Mouse (Mus musculus) CH12.LX (cell line): Measurements from ENCODE around the gene Jmjd8. TPM values are rescaled to one million over a fixed set of nuclear protein-coding genes. Genes with fewer than 3 reads are reported as not detected.

Source experiments
- DNase-seq: peaks from one replicate; pipeline ENCODE4 v3.0.0-alpha.2; 2013; ENCODE audit errors: extremely low read depth
- H3K27ac ChIP-seq: 2 replicates; pipeline ENCODE4 v1.5.1; 2012; ENCODE audit warnings: low read depth, mild to moderate bottlenecking, control low read depth, moderate library complexity; ENCODE audit not compliant: insufficient read depth
- H3K27me3 ChIP-seq: replicated peaks from 2 replicates; pipeline ENCODE3; 2012; ENCODE audit warnings: inconsistent platforms
- H3K36me3 ChIP-seq, 2 experiments: replicated peaks in 1 of 2; 2 replicates each; pipeline versions ENCODE3 to v1.6.1; 2012; ENCODE audit warnings: inconsistent platforms in 1 of 2, low read length in 1 of 2, mild to moderate bottlenecking in 1 of 2, mixed read lengths in 1 of 2, moderate library complexity in 1 of 2; ENCODE audit not compliant: control insufficient read depth in 1 of 2, insufficient read depth in 1 of 2
- H3K4me1 ChIP-seq, 2 experiments: 2 replicates each; pipeline ENCODE4 v1.6.1; 2012; ENCODE audit warnings: inconsistent platforms in 1 of 2, moderate library complexity in 1 of 2; ENCODE audit not compliant: insufficient read depth in 2 of 2, control insufficient read depth in 1 of 2
- H3K4me2 ChIP-seq: 2 replicates; pipeline ENCODE4 v1.6.1; 2012; ENCODE audit warnings: low read depth, mild to moderate bottlenecking, control low read depth; ENCODE audit not compliant: poor library complexity, insufficient read depth, severe bottlenecking
- H3K4me3 ChIP-seq, 3 experiments: fragments of 150-350 bp in 1 of 3; sonication (generic) in 1 of 3; replicated peaks in 1 of 3; 2 replicates each; pipeline versions ENCODE3 to v1.5.1; 2011 to 2012; ENCODE audit warnings: low read depth in 2 of 3, low read length in 2 of 3, mild to moderate bottlenecking in 2 of 3, moderate library complexity in 2 of 3, control low read depth in 1 of 3, improper control_type of control experiment in 1 of 3, inconsistent platforms in 1 of 3, mixed read lengths in 1 of 3; ENCODE audit not compliant: poor library complexity in 1 of 3
- H3K79me2 ChIP-seq: replicated peaks from 2 replicates; pipeline ENCODE4 v1.6.1; 2012; ENCODE audit warnings: mild to moderate bottlenecking, moderate library complexity; ENCODE audit not compliant: control insufficient read depth, poor library complexity, insufficient read depth, severe bottlenecking; ENCODE audit errors: extremely low read depth
- H3K9ac ChIP-seq: 2 replicates; pipeline ENCODE4 v1.6.1; 2012; ENCODE audit warnings: low read depth, mild to moderate bottlenecking, control low read depth, moderate library complexity; ENCODE audit not compliant: insufficient read depth
- H3K9me3 ChIP-seq: replicated peaks from 2 replicates; pipeline ENCODE3; 2012; ENCODE audit warnings: low read length, inconsistent platforms, mixed read lengths
- BHLHE40 ChIP-seq: IDR thresholded peaks from 2 replicates; pipeline ENCODE4 v1.6.1; 2011; ENCODE audit warnings: mild to moderate bottlenecking, low read depth, low read length, improper control_type of control experiment
- CHD1 ChIP-seq: IDR thresholded peaks from 2 replicates; pipeline ENCODE4 v1.6.1; 2012; ENCODE audit warnings: low read depth, low read length, improper control_type of control experiment, inconsistent platforms
- CTCF ChIP-seq, 2 experiments: IDR thresholded peaks in 1 of 2; conservative IDR thresholded peaks in 1 of 2; 2 replicates each; pipeline ENCODE4 v1.5.1; 2011 to 2012; ENCODE audit warnings: low read depth in 2 of 2, low read length in 2 of 2, improper control_type of control experiment in 1 of 2, inconsistent platforms in 1 of 2, mild to moderate bottlenecking in 1 of 2, moderate library complexity in 1 of 2
- ELF1 ChIP-seq: IDR thresholded peaks from 2 replicates; pipeline ENCODE4 v1.6.1; 2014; ENCODE audit warnings: low read depth, mild to moderate bottlenecking, inconsistent platforms, low read length, improper control_type of control experiment
- EP300 ChIP-seq: IDR thresholded peaks from 2 replicates; pipeline ENCODE4 v1.6.1; 2011; ENCODE audit warnings: low read length, improper control_type of control experiment
- ETS1 ChIP-seq: conservative IDR thresholded peaks from 2 replicates; pipeline ENCODE4 v1.6.1; 2012; ENCODE audit warnings: low read depth, mild to moderate bottlenecking, inconsistent platforms, low read length, improper control_type of control experiment, moderate library complexity
- GABPA ChIP-seq: IDR thresholded peaks from 2 replicates; pipeline ENCODE4 v1.6.1; 2012; ENCODE audit warnings: low read depth, low read length, improper control_type of control experiment, inconsistent platforms; ENCODE audit not compliant: insufficient replicate concordance
- HCFC1 ChIP-seq: IDR thresholded peaks from 2 replicates; pipeline ENCODE4 v1.6.1; 2012; ENCODE audit warnings: low read depth, mild to moderate bottlenecking, inconsistent platforms, low read length, improper control_type of control experiment
- JUND ChIP-seq: conservative IDR thresholded peaks from 2 replicates; pipeline ENCODE4 v1.6.1; 2011; ENCODE audit warnings: low read depth, low read length, improper control_type of control experiment
- MAX ChIP-seq: IDR thresholded peaks from 2 replicates; pipeline ENCODE4 v1.6.1; 2011; ENCODE audit warnings: low read length, improper control_type of control experiment
- MAZ ChIP-seq: IDR thresholded peaks from 2 replicates; pipeline ENCODE4 v1.6.1; 2012; ENCODE audit warnings: low read depth, mild to moderate bottlenecking, inconsistent platforms, low read length, improper control_type of control experiment, moderate library complexity
- MXI1 ChIP-seq: IDR thresholded peaks from 2 replicates; pipeline ENCODE4 v1.6.1; 2011; ENCODE audit warnings: mild to moderate bottlenecking, low read depth, low read length, improper control_type of control experiment
- NELFE ChIP-seq: IDR thresholded peaks from 2 replicates; pipeline ENCODE4 v1.6.1; 2011; ENCODE audit warnings: low read depth, low read length, improper control_type of control experiment
- NRF1 ChIP-seq: IDR thresholded peaks from 2 replicates; pipeline ENCODE4 v1.6.1; 2014; ENCODE audit warnings: low read depth, mild to moderate bottlenecking, inconsistent platforms, low read length, improper control_type of control experiment, moderate library complexity
- RAD21 ChIP-seq: IDR thresholded peaks from 2 replicates; pipeline ENCODE4 v1.6.1; 2011; ENCODE audit warnings: low read depth, mild to moderate bottlenecking, low read length, improper control_type of control experiment, moderate library complexity
- SIN3A ChIP-seq: IDR thresholded peaks from 2 replicates; pipeline ENCODE4 v1.6.1; 2012; ENCODE audit warnings: low read length, improper control_type of control experiment, inconsistent platforms
- SMC3 ChIP-seq: IDR thresholded peaks from 2 replicates; pipeline ENCODE4 v1.6.1; 2011; ENCODE audit warnings: low read depth, low read length, improper control_type of control experiment
- TBP ChIP-seq: conservative IDR thresholded peaks from 2 replicates; pipeline ENCODE4 v1.6.1; 2011; ENCODE audit warnings: low read depth, low read length, improper control_type of control experiment
- UBTF ChIP-seq: IDR thresholded peaks from 2 replicates; pipeline ENCODE4 v1.6.1; 2012; ENCODE audit warnings: low read depth, mild to moderate bottlenecking, inconsistent platforms, low read length, improper control_type of control experiment, moderate library complexity
- USF1 ChIP-seq: IDR thresholded peaks from 2 replicates; pipeline ENCODE4 v1.6.1; 2014; ENCODE audit warnings: low read depth, mild to moderate bottlenecking, inconsistent platforms, low read length, improper control_type of control experiment
- ZKSCAN1 ChIP-seq: IDR thresholded peaks from 2 replicates; pipeline ENCODE4 v1.6.1; 2012; ENCODE audit warnings: low read depth, inconsistent platforms, low read length, improper control_type of control experiment, borderline replicate concordance
- ZMIZ1 ChIP-seq: IDR thresholded peaks from 2 replicates; pipeline ENCODE4 v1.6.1; 2012; ENCODE audit warnings: low read depth, mild to moderate bottlenecking, inconsistent platforms, low read length, improper control_type of control experiment
- dilution Hi-C: fragments of 300-500 bp; cut with MboI; formaldehyde crosslinking; loops from 2 replicates; pipeline ENCODE4 v1.14.3; 2020; ENCODE audit warnings: low sequenced_read_pairs; ENCODE audit not compliant: extremely low pct_unique_long_range_greater_than_20kb, extremely low pct_ligation_motif_present
- in situ Hi-C: fragments of 300-500 bp; cut with MboI; formaldehyde crosslinking; loops from 3 replicates; pipeline ENCODE4 v1.14.3; 2019; ENCODE audit warnings: low sequenced_read_pairs, low pct_ligation_motif_present, low pct_unique_long_range_greater_than_20kb, mixed read lengths
- polyA plus RNA-seq: library from polyadenylated mRNA; unstranded; fragments of >175 nt; gene quantifications from 2 replicates; pipeline ENCODE4 v1.2.1, GENCODE M21; 2012; ENCODE audit warnings: low read depth; ENCODE audit not compliant: insufficient read length
- total RNA-seq, 2 experiments: library from RNA; depleted of rRNA; stranded (reverse); fragments of 300-350 nt in 1 of 2; fragments of >200 nt in 1 of 2; gene quantifications; 2 replicates each; pipeline ENCODE4 v1.2.3; 2012 to 2014

The Jmjd8 gene
- total and polyA plus RNA-seq, 3 experiments = 4.8 to 8.3 (median 7.7) TPM

DNA sequence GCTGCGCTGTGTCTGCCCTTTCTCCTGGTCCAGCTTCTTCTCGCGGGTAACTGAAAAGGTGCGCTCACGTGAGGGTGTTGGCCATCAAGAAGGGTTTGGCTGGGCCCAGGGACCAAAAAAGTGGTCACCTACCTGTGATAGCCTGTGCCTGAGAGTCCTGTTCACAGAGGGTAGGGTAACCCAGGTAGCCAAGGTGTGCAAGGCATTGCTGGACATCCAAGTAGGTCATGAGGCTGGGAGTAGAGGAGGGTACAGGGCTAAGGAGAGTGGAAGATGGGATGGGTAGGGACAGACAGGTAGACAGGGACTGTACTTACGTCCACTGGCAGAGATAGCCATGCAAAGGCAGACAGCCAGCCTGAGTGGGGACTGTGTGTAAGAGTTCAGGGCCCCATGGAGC is 11.9 kb downstream of the Jmjd8 start:
- dilution Hi-C loops = no loop called here
- Histone ChIP-seq H3K9me3 (no peaks in the 10 kb centered on the region), H3K9ac (no peak overlapping the region), H3K4me2 (no peak overlapping the region), H3K27me3 (no peaks in the 10 kb centered on the region), H3K79me2 (peaks cover 14% of the 10 kb centered on the region), H3K4me3 (no peak overlapping the region), H3K4me1 (peaks cover 12 to 15% of the 10 kb centered on the region in 2 experiments), H3K27ac (no peak overlapping the region), H3K36me3 (peaks cover 69 to 83% of the 10 kb centered on the region in 2 experiments)
- in situ Hi-C loops = no loop called here
- TF ChIP-seq TBP (no peak), HCFC1 (no peak), NRF1 (no peak), ETS1 (no peak), EP300 (no peak), RAD21 (no peak), MAZ (no peak), BHLHE40 (no peak), JUND (no peak), GABPA (no peak), MXI1 (no peak), ZMIZ1 (no peak), ZKSCAN1 (no peak), ELF1 (no peak), SIN3A (no peak), UBTF (no peak), SMC3 (no peak)
- no peak for DNase-seq

DNA sequence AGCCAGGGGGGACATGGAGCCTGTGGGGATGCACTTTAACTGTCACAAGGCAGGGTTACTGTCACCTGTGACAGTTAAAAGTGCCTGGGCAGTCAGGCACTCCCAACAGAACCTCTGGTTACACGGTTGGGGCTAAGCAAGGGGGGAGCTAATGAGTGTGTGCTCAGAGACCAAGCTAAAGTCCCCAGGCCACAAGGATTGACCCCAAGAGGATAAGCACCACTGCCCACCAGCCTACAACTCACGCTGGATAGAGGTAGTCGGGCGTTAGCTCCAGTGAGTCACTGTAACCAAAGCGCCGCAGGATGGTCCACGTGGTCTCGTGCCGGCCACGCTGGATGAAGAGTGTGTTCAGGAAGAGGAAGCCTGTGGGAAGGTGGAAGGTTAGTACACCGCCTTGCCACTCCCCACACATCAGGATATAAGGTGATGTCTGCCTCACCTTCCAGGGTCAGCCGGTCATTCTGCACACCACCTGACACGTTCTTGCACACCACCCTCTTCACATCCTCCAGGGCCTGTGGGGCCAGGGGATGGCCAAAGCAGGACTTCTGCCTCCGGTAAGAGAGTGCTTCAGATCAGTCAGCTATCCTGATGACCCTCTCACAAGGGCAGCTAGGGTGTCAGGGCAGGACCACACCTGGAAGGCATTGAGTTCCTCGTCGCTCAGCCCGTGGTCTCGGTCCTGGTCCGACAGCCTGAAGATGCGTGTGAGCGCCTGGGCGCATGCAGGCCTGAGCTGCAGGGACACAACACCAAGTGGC is 12.6 kb downstream of the Jmjd8 start, which contains the start of gene Gm20683:
TSS of gene Gm20683 (minus strand) at position 647 of the 764 bp plus-strand sequence.
- peaks cover 69 to 83% of the 10 kb centered on the region in 2 experiments for H3K36me3 ChIP-seq
- no peak for DNase-seq
- H3K9ac ChIP-seq = no peak within 1 kb of the TSS
- no peaks in the 10 kb centered on the region for H3K27me3 ChIP-seq
- TF ChIP-seq RAD21 = no peak
- TF ChIP-seq CTCF (conservative IDR thresholded peaks at IDR 0.05 in 1 of 2, IDR thresholded peaks at IDR 0.05 in 1 of 2; ENCODE audit: low read depth in 2 of 2, low read length in 2 of 2) = no peak
- no peak for TF ChIP-seq CHD1
- no peak for TF ChIP-seq MAX
- no peak for TF ChIP-seq NELFE
- no peak for TF ChIP-seq ELF1
- no peak for TF ChIP-seq USF1
- TF ChIP-seq HCFC1 = no peak
- peaks cover 14% of the 10 kb centered on the region for H3K79me2 ChIP-seq
- H3K27ac ChIP-seq = no peak within 1 kb of the TSS
- dilution Hi-C loops = no loop called here
- in situ Hi-C loops = no loop called here
- H3K9me3 ChIP-seq = no peaks in the 10 kb centered on the region
- peaks cover 12 to 15% of the 10 kb centered on the region in 2 experiments for H3K4me1 ChIP-seq
- no peak within 1 kb of the TSS for H3K4me3 ChIP-seq
- no peak within 1 kb of the TSS for H3K4me2 ChIP-seq
